Mouse (Mus musculus): ENCODE data around the gene Lyzl4. TPM values are rescaled to one million over a fixed set of nuclear protein-coding genes. Genes with fewer than 3 reads are reported as not detected.
"Not testable (repeated sequence)": the region's sequence is repeated elsewhere in the genome, so short reads cannot be mapped to it uniquely, and the experiment has no call there.

The Lyzl4 gene
- total RNA-seq, 2 experiments from 2014 or later: not detected

DNA sequence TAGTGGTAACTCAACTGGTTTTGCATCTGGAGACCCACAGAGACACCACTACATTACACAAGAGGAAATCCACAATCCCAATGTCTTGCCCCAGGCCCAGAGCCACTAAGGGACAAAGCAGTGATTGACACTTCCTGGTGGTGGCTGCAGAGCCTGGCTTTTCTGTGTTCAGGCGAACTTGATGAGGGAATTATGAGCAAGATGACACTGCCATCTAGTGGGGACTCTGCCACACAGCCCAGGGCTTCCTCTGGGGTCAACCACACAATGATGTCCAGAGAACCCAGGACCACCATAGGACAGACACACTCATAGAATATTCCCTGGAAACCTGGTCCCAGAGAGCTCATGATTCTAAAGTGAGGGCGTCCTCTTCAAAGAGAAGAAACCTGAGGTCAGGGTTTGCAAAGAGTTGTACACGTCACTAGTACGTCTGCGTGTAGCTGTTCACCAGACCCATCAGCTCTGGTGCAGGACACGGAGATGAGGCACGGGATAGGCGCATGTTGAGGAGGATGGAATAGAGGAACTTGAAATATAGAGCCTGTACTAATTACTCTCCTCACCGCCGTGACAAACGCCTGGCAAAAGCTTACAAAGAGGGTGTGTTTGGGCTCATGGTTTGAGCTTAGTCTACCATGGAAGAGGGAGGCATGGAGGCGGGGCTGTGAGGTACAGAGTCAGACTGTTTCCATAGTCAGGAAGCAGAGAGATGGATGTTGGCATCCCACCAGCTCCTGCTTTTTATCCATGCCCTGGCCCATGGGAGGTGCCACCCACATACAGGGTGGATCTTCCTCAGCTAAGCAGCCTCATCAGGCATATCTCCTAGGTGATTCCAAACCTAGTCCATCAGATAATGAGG lies 36.2 kb downstream of the Lyzl4 start:
- intact Hi-C loops (cut with DNase I): loop anchor here (1.0 to 5.0 kb wide), 3 partner anchors 126 to 357 kb away; no protein-coding TSS in a partner anchor

DNA sequence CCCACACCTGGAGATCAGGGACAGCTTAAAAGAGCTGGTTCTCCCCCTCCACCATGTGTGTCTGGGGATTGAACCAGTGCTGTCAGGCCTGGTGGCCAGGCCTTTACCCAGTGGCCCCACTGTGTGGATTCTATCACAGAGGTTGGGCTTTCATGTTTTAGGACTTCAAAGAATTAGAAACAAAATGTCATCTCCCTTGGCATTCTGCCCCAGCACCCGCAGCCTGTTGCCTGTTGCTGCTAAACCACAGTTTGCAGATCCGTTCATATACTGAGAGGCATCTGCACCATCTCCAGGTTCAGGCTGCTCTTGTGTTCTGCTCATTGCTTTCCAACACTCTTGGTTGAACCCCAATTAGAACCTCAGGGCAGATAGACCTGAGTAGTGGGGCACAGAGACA lies 39.5 kb downstream of the Lyzl4 start:
- DNase-seq: peak in 1 of 2 experiments; percentile 12
- intact Hi-C loops (cut with DNase I): no loop called here

More for the DNA sequence above, 36.2 kb downstream of the Lyzl4 start:
- DNase-seq: peak; percentile 83 to 89

DNA sequence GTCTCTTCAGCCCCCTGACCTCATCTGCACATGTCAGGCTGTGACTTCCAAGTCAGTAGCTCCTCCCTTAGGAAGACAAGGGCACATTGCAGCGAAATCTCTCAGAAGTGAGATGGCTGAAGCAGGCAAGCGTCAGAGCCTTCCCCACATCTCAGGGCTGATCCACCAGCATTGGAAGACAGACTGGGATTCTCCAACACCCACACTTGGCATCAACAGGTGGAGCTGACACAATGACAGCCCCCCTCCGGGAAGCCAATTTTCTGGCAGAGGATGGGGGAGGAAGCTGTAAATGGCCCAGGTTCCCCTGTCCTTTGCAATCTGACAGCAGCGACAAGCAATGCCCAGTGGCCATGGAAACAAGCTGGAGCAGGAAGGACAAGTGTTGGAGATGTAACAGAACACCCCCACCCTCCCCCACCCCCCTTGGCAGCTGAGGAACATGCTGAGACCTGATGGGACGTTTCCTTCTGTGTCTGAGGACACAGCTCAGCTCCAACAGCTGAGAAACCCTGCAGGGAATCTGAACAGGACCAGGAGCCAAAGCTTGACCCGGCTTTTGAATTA lies 41.0 kb downstream of the Lyzl4 start:
- DNase-seq: peak; percentile 42 to 51
- intact Hi-C loops (cut with DNase I): no loop called here

DNA sequence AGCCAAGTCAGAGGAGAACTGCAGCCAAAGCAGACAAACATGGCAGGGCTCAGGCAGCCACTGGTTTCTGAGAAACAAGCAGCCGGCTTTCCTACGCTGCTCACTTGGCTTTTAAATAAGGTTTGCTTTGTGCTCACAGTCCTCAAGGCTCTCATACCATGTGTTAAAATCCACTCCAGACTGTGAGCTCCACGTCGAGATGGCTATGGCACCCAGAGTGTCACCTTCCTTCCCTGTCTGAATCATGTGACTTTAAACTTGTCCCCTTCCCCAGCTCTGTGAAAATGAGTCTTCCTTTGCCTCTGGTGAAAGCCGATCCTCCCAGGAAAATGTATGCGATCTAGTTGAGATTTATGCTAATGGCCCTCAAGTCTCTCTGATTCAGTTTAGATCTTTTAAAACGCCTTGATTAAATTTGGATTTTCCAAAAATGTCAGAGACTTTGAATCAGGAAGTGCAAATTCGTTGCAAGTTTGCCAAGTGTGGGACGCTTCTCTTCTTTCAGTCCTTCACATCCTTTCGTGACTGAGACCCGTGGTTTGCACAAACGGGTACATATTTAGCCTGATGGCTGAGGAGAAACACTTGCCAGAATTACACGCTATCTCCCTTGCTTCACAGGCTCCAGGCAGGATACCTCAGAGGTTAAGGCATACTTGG lies 41.6 kb downstream of the Lyzl4 start:
- DNase-seq: no peak

GRCm38 (mm10) chr9:121599551-121599950 lies 42.3 kb downstream of the Lyzl4 start:
- intact Hi-C loops (cut with DNase I): no loop called here

More for the DNA sequence above, 41.6 kb downstream of the Lyzl4 start:
- intact Hi-C loops (cut with DNase I): no loop called here

GRCm38 (mm10) chr9:121598106-121598505 lies 43.8 kb downstream of the Lyzl4 start:
- intact Hi-C loops (cut with DNase I): no loop called here

More at GRCm38 (mm10) chr9:121599551-121599950, 42.3 kb downstream of the Lyzl4 start:
- no peak for DNase-seq

GRCm38 (mm10) chr9:121594771-121595170 lies 47.1 kb downstream of the Lyzl4 start:
- DNase-seq: no peak
- intact Hi-C loops (cut with DNase I): no loop called here

More at GRCm38 (mm10) chr9:121598106-121598505, 43.8 kb downstream of the Lyzl4 start:
- DNase-seq: no peak

- DNase-seq; intact Hi-C loops (cut with DNase I): not testable (repeated sequence)
Measured at GRCm38 (mm10) chr9:121593768-121594167, 48.1 kb downstream of the Lyzl4 start.

GRCm38 (mm10) chr9:121592948-121593550 lies 48.8 kb downstream of the Lyzl4 start:
- peak; percentile 46 to 50 for DNase-seq
- intact Hi-C loops (cut with DNase I): no loop called here

- DNase-seq: peak; percentile 47 to 55
- intact Hi-C loops (cut with DNase I): no loop called here
Measured at GRCm38 (mm10) chr9:121589533-121589932, 52.4 kb downstream of the Lyzl4 start.

- intact Hi-C loops (cut with DNase I): no loop called here
- DNase-seq: no peak
Measured at GRCm38 (mm10) chr9:121574380-121574779, 67.5 kb downstream of the Lyzl4 start.

- DNase-seq: no peak
- intact Hi-C loops (cut with DNase I): no loop called here
Measured at GRCm38 (mm10) chr9:121568451-121568850, 73.4 kb downstream of the Lyzl4 start.

GRCm38 (mm10) chr9:121566387-121566786 lies 75.5 kb downstream of the Lyzl4 start:
- intact Hi-C loops (cut with DNase I): no loop called here
- DNase-seq: no peak

DNA sequence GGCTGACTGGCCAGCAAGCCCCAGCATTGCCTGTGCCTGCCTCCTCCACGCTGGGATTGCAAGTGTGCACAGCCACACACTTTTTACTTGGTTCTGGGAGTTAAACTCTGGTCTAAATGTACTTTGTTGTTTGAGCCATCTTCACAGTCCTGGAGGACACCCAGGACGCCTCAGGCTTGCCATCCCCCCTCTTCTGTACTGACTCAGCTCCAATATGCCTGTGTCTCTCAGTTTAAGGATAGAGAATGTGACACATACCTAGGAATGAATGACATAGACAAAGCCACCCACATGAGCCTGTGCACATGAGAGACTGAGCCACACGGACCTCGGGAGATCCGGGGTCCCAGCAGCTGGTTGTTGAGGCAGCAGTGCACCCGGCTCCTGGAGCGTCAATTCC lies 78.6 kb downstream of the Lyzl4 start:
- no peak for DNase-seq
- intact Hi-C loops (cut with DNase I): no loop called here

- intact Hi-C loops (cut with DNase I): no loop called here
- no peak for DNase-seq
Measured at GRCm38 (mm10) chr9:121560515-121560914, 81.4 kb downstream of the Lyzl4 start.

DNA sequence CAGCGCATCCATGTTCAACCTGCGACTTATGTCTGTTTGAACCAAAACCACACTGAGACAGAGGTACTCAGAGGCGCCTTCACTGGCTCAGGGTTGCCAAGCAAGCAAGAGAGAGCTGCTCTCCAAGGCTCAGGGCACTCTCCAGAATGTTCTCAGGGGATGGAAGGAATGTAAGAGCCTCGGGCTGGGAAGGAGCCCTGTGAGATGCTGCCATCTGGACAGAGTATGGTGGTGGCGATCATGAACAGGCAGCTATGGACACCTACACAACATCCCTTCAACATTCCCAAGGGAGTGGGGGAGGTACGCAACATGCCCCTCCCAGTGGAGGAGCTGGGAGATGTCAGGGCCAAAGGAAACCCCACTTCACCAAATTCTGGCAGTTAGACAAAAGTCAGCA lies 83.7 kb downstream of the Lyzl4 start:
- intact Hi-C loops (cut with DNase I): no loop called here

GRCm38 (mm10) chr9:121556913-121557312 lies 85.0 kb downstream of the Lyzl4 start:
- peak; percentile 74 to 81 for DNase-seq
- intact Hi-C loops (cut with DNase I): no loop called here

More for the DNA sequence above, 83.7 kb downstream of the Lyzl4 start:
- DNase-seq: peak in 1 of 2 experiments; percentile 14

- intact Hi-C loops (cut with DNase I): no loop called here
Measured at GRCm38 (mm10) chr9:121555395-121556000, 86.4 kb downstream of the Lyzl4 start.

DNA sequence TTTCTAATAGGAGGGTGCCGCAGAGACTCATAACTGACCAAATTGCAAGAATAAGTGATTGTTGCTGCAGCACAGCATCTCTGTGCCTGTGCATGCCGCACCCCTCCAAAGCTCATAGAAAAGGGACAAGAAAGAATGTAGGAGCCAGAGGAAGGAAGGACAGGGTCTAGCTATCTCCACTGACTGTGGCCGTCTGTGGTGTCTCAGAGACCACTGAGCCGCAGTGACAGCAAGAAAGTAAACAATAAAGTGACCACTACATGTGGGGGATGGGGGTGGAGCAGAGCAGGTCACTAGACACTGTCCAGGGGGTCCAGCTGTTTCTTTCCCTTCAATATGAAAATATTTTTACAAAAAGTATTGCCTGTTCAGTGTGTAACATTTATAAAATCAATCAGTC lies 88.3 kb downstream of the Lyzl4 start:
- intact Hi-C loops (cut with DNase I): no loop called here

More at GRCm38 (mm10) chr9:121555395-121556000, 86.4 kb downstream of the Lyzl4 start:
- DNase-seq: peak; percentile 72 to 73

DNA sequence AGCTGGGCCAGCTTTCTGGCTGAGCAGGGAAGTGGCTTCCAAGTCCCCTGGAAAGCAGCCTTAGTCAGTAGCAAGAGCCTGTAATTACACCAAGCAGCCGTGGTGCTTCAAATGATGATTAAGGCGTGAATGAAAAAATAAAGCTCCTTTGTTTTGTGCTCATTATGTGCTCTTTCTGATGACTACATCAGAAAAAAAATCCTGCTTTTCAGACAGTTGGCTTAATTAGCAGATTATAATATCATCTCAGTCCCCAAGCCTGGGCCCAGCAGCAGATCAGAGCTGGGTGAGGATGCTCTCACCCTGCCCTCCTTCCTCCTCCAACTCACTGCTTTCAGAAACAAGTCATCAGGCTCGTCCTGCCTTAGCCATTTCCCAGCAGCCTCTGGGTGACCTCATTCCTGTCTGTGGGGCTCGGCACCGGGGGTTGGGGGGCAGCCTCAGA lies 91.5 kb downstream of the Lyzl4 start:
- peak; percentile 29 to 35 for DNase-seq
- intact Hi-C loops (cut with DNase I): no loop called here

More for the DNA sequence above, 88.3 kb downstream of the Lyzl4 start:
- DNase-seq: no peak
